Mouse (Mus musculus) hindbrain, embryonic 11.5 days (tissue): ENCODE measurements at regions not wholly inside any gene's neighbourhood (a gene's known extent, or its start where the extent isn't known, plus 50 kb on each side); places are given as distances from the start of the nearest gene placed in this dataset.

Experiments
- ATAC-seq: fragments of 200-750 bp; cut with Nextera tagmentation; 2 replicates; pipeline ENCODE4 v1.8.0; 2017; ENCODE audit warnings: mild to moderate bottlenecking, moderate TSS enrichment, moderate library complexity; ENCODE audit not compliant: low FRiP score
- DNase-seq: peaks from one replicate; pipeline ENCODE4 v3.0.0-alpha.2; 2015; ENCODE audit warnings: low spot score
- H3K27ac ChIP-seq: fragments of 300-500 bp; sonication (generic); 2 replicates; pipeline ENCODE4 v1.5.1; 2014; ENCODE audit warnings: mild to moderate bottlenecking, low read depth, low read length
- H3K27me3 ChIP-seq: fragments of 300-500 bp; sonication (generic); 2 replicates; pipeline ENCODE4 v1.6.1; 2014; ENCODE audit warnings: mild to moderate bottlenecking, low read length, moderate library complexity, mixed read lengths; ENCODE audit not compliant: control insufficient read depth, insufficient read depth
- H3K36me3 ChIP-seq: fragments of 300-500 bp; sonication (generic); 2 replicates; pipeline ENCODE4 v1.6.1; 2014; ENCODE audit warnings: mild to moderate bottlenecking, low read length, moderate library complexity, mixed read lengths; ENCODE audit not compliant: control insufficient read depth, insufficient read depth
- H3K4me1 ChIP-seq: fragments of 300-500 bp; sonication (generic); replicated peaks from 2 replicates; pipeline ENCODE4 v1.6.1; 2014; ENCODE audit warnings: low read length, mixed read lengths; ENCODE audit not compliant: control insufficient read depth, insufficient read depth
- H3K4me2 ChIP-seq: fragments of 300-500 bp; sonication (generic); replicated peaks from 2 replicates; pipeline ENCODE4 v1.6.1; 2014; ENCODE audit warnings: mild to moderate bottlenecking, low read depth, low read length
- H3K4me3 ChIP-seq: fragments of 300-500 bp; sonication (generic); 2 replicates; pipeline ENCODE4 v1.5.1; 2014; ENCODE audit warnings: low read depth, low read length
- H3K9ac ChIP-seq: fragments of 300-500 bp; sonication (generic); 2 replicates; pipeline ENCODE4 v1.6.1; 2014; ENCODE audit warnings: low read depth, low read length
- H3K9me3 ChIP-seq: fragments of 300-500 bp; sonication (generic); 2 replicates; pipeline ENCODE4 v1.6.1; 2016; ENCODE audit warnings: low read length; ENCODE audit not compliant: control insufficient read depth
- WGBS: fragments of 180-500 bp; shearing (Covaris S2); extraction: QIAGEN DNeasy Blood & Tissue Kit; methylation state at CpG from one replicate; pipeline ENCODE4 v1.1.7; 2014; 5-methylcytosine and 5-hydroxymethylcytosine counted together

DNA sequence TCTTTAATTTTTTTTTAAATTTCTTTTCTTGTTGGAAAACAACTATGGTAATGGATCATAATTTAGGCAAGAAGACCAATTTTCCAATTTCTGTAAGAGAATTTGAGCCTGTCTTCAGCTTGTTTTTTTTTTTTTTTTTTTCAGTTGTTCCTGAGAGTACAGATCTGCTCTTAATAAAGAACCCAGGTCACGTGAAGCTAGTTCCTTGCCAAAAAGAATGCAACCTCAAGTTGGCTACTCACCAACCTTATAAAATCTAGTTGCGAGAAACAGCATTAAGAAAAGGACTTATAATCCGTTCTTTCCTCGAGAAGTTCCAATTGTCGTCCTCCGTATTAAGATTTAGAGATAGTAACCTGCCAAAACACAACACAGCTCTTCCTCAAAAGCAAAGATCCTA lies 58.3 kb upstream of the Intu start:
- 91% methylated on average over 6 of the region's 6 CpGs for WGBS

DNA sequence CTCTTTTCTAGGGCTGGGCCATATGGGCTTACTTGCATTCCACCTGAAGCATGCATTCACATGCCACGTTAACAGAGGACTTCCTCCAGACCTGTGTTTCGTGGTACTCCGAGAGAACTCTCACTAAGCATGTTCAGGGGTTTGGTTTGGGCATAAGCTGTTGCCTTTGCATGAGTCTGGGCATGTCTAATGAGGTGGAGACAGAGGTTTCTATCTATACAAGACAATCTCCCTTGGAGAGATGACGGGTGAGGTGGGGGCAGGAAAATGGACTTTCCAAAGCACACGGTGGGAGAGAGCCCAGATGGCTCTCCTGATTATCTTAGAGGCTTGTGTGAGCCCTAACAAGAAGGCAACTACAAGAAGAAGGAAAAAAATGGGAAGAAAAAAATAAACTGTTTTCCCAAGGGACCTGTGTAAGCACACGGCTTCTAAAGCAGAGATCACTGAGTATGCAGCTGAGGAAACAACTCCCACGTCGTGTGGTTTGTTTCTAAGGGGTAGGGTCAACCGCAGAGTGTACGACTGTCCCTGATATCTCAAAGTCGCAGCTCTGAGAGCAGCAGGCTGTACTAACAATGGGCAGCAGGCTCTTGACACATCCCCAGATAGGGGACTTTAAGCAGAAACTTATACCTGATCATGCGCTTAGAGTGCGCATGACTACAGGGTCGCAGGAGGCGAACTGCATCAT lies 50.7 kb upstream of the Intu start:
- Histone ChIP-seq H3K4me3 (no peak overlapping the region), H3K9me3 (no peaks in the 10 kb centered on the region), H3K27me3 (no peaks in the 10 kb centered on the region), H3K4me1 (no peaks in the 10 kb centered on the region), H3K4me2 (no peak overlapping the region), H3K36me3 (no peaks in the 10 kb centered on the region), H3K27ac (no peak overlapping the region), H3K9ac (no peak overlapping the region)
- WGBS, result 71% methylated on average over 15 of the region's 15 CpGs
- ATAC-seq (no peak), DNase-seq (no peak)

More for the DNA sequence above, 58.3 kb upstream of the Intu start:
- ATAC-seq (no peak), DNase-seq (no peak)
- no peak overlapping the region for H3K27ac ChIP-seq
- no peak overlapping the region for H3K4me3 ChIP-seq
- H3K9me3 ChIP-seq, result no peaks in the 10 kb centered on the region
- no peaks in the 10 kb centered on the region for H3K4me1 ChIP-seq
- H3K9ac ChIP-seq, result no peak overlapping the region
- no peaks in the 10 kb centered on the region for H3K36me3 ChIP-seq
- H3K4me2 ChIP-seq, result no peak overlapping the region
- H3K27me3 ChIP-seq, result no peaks in the 10 kb centered on the region
